Mouse (Mus musculus) intestine, embryonic 14.5 days (tissue): Measurements from ENCODE around the gene Xbp1. TPM values are rescaled to one million over a fixed set of nuclear protein-coding genes. Genes with fewer than 3 reads are reported as not detected.
"Not testable (repeated sequence)": the region's sequence is repeated elsewhere in the genome, so short reads cannot be mapped to it uniquely, and the experiment has no call there.

Experiments
- ATAC-seq: fragments of 200-750 bp; cut with Nextera tagmentation; replicated peaks from 2 replicates; pipeline ENCODE4 v1.8.0; 2017; ENCODE audit warnings: low read depth, moderate number of reproducible peaks, moderate TSS enrichment, moderate library complexity; ENCODE audit not compliant: low FRiP score, low TSS enrichment
- DNase-seq: peaks from one replicate; pipeline ENCODE4 v3.0.0-alpha.2; 2018; ENCODE audit warnings: low spot score
- H3K27ac ChIP-seq: fragments of 300-500 bp; sonication (generic); 2 replicates; pipeline ENCODE4 v1.5.1; 2014; ENCODE audit warnings: low read depth, mild to moderate bottlenecking, control low read depth
- H3K27me3 ChIP-seq: fragments of 300-500 bp; sonication (generic); replicated peaks from 2 replicates; pipeline ENCODE4 v1.6.1; 2014; ENCODE audit warnings: low read length, control low read depth; ENCODE audit not compliant: control insufficient read depth, insufficient read depth
- H3K36me3 ChIP-seq: fragments of 300-500 bp; sonication (generic); 2 replicates; pipeline ENCODE4 v1.6.1; 2014; ENCODE audit warnings: low read length, control low read depth; ENCODE audit not compliant: control insufficient read depth, insufficient read depth
- H3K4me1 ChIP-seq: fragments of 300-500 bp; sonication (generic); replicated peaks from 2 replicates; pipeline ENCODE4 v1.6.1; 2014; ENCODE audit warnings: low read length, control low read depth, mixed read lengths; ENCODE audit not compliant: control insufficient read depth, insufficient read depth
- H3K4me2 ChIP-seq: fragments of 300-500 bp; sonication (generic); 2 replicates; pipeline ENCODE4 v1.6.1; 2014; ENCODE audit warnings: low read length
- H3K4me3 ChIP-seq: fragments of 300-500 bp; sonication (generic); 2 replicates; pipeline ENCODE4 v1.5.1; 2014; ENCODE audit warnings: low read depth, low read length, control low read depth, mixed read lengths
- H3K9ac ChIP-seq: fragments of 300-500 bp; sonication (generic); 2 replicates; pipeline ENCODE4 v1.6.1; 2014; ENCODE audit warnings: mild to moderate bottlenecking, low read length
- H3K9me3 ChIP-seq: fragments of 300-500 bp; sonication (generic); 2 replicates; pipeline ENCODE4 v1.6.1; 2016; ENCODE audit warnings: low read length, control low read depth; ENCODE audit not compliant: control insufficient read depth
- WGBS: fragments of 180-500 bp; shearing (Covaris S2); extraction: QIAGEN DNeasy Blood & Tissue Kit; methylation state at CpG from one replicate; pipeline ENCODE4 v1.1.7; 2014; 5-methylcytosine and 5-hydroxymethylcytosine counted together
- polyA plus RNA-seq: library from polyadenylated mRNA; unstranded; fragments of >200 nt; fragmentation: Nextera tagmentation; extraction: Ambion mirVana; gene quantifications from 2 replicates; pipeline ENCODE4 v1.2.1, GENCODE M21; 2014

Xbp1 gene
- polyA plus RNA-seq, 1 experiment from 2014 or later, result 202 TPM

GRCm38 (mm10) chr11:5489433-5489832 lies 31.0 kb upstream of the Xbp1 start:
- H3K9me3 ChIP-seq, DNase-seq, H3K4me1 ChIP-seq, H3K27ac ChIP-seq, H3K4me2 ChIP-seq, H3K4me3 ChIP-seq, H3K36me3 ChIP-seq, H3K27me3 ChIP-seq, H3K9ac ChIP-seq, ATAC-seq: not testable (repeated sequence)
- WGBS, result 86% methylated on average over 10 of the region's 10 CpGs

- ATAC-seq, result no peak
- no peak overlapping the region for H3K27ac ChIP-seq
- no peak for DNase-seq
Measured at GRCm38 (mm10) chr11:5490989-5491656, 29.3 kb upstream of the Xbp1 start.

DNA sequence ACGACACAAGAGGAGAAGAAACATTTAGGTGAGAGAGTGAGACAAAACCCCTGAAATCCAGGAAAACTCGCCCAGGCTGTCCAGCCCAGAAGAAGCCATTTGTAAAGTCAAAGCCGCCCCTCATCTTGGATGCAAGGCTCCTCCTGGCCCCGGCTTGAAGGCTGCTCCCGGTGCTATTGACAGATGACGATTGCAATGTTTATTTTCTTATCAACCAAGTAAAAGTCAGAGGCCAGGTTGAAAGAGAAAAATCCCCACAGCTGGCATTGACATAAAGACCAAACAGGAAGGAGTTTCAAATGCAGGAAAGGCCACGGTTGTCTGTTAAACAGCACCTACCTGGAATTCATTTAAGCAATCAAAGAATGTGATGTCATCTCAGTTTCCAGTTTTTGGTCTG lies 28.5 kb upstream of the Xbp1 start:
- 39% methylated on average over 7 of the region's 7 CpGs for WGBS
- Histone ChIP-seq H3K9me3 (no peaks in the 10 kb centered on the region), H3K27me3 (no peaks in the 10 kb centered on the region), H3K4me1 (no peaks in the 10 kb centered on the region), H3K9ac (no peak overlapping the region), H3K27ac (no peak overlapping the region), H3K36me3 (no peaks in the 10 kb centered on the region), H3K4me2 (no peak overlapping the region), H3K4me3 (no peak overlapping the region)
- DNase-seq, result no peak
- ATAC-seq, result no peak

More at GRCm38 (mm10) chr11:5490989-5491656, 29.3 kb upstream of the Xbp1 start:
- H3K4me2 ChIP-seq, result no peak overlapping the region
- H3K9me3 ChIP-seq, result no peaks in the 10 kb centered on the region
- WGBS, result 80% methylated on average over 10 of the region's 10 CpGs
- no peaks in the 10 kb centered on the region for H3K27me3 ChIP-seq
- no peaks in the 10 kb centered on the region for H3K36me3 ChIP-seq
- H3K9ac ChIP-seq, result no peak overlapping the region
- H3K4me3 ChIP-seq, result no peak overlapping the region
- H3K4me1 ChIP-seq, result no peaks in the 10 kb centered on the region

- no peak overlapping the region for H3K4me3 ChIP-seq
- no peak overlapping the region for H3K4me2 ChIP-seq
- no peak overlapping the region for H3K27ac ChIP-seq
- H3K36me3 ChIP-seq, result no peaks in the 10 kb centered on the region
- DNase-seq (no peak), ATAC-seq (no peak)
- H3K4me1 ChIP-seq, result no peaks in the 10 kb centered on the region
- no peaks in the 10 kb centered on the region for H3K9me3 ChIP-seq
- H3K27me3 ChIP-seq, result no peaks in the 10 kb centered on the region
- 58% methylated on average over 2 of the region's 2 CpGs for WGBS
- no peak overlapping the region for H3K9ac ChIP-seq
Measured at GRCm38 (mm10) chr11:5493869-5494268, 26.6 kb upstream of the Xbp1 start.

- Histone ChIP-seq H3K36me3 (no peaks in the 10 kb centered on the region), H3K27me3 (no peaks in the 10 kb centered on the region), H3K4me1 (no peaks in the 10 kb centered on the region), H3K27ac (no peak overlapping the region), H3K4me2 (no peak overlapping the region), H3K4me3 (no peak overlapping the region), H3K9ac (no peak overlapping the region), H3K9me3 (no peaks in the 10 kb centered on the region)
- DNase-seq, result no peak
- WGBS, result 77% methylated on average over 12 of the region's 12 CpGs
- no peak for ATAC-seq
Measured at GRCm38 (mm10) chr11:5495286-5495832, 25.1 kb upstream of the Xbp1 start.

GRCm38 (mm10) chr11:5495906-5496305 lies 24.6 kb upstream of the Xbp1 start:
- Histone ChIP-seq H3K4me2 (no peak overlapping the region), H3K4me3 (no peak overlapping the region), H3K36me3 (no peaks in the 10 kb centered on the region), H3K4me1 (no peaks in the 10 kb centered on the region), H3K9ac (no peak overlapping the region), H3K27me3 (no peaks in the 10 kb centered on the region), H3K9me3 (no peaks in the 10 kb centered on the region), H3K27ac (no peak overlapping the region)
- DNase-seq, result no peak
- WGBS, result 82% methylated on average over 5 of the region's 5 CpGs
- ATAC-seq, result no peak

- no peak overlapping the region for H3K4me2 ChIP-seq
- H3K4me3 ChIP-seq, result no peak overlapping the region
- DNase-seq, result no peak
- ATAC-seq, result no peak
- no peaks in the 10 kb centered on the region for H3K36me3 ChIP-seq
- WGBS, result 93% methylated on average over 13 of the region's 13 CpGs
- no peak overlapping the region for H3K27ac ChIP-seq
- H3K4me1 ChIP-seq, result no peaks in the 10 kb centered on the region
- no peaks in the 10 kb centered on the region for H3K27me3 ChIP-seq
- H3K9ac ChIP-seq, result no peak overlapping the region
- no peaks in the 10 kb centered on the region for H3K9me3 ChIP-seq
Measured at GRCm38 (mm10) chr11:5496559-5497248, 23.8 kb upstream of the Xbp1 start.

DNA sequence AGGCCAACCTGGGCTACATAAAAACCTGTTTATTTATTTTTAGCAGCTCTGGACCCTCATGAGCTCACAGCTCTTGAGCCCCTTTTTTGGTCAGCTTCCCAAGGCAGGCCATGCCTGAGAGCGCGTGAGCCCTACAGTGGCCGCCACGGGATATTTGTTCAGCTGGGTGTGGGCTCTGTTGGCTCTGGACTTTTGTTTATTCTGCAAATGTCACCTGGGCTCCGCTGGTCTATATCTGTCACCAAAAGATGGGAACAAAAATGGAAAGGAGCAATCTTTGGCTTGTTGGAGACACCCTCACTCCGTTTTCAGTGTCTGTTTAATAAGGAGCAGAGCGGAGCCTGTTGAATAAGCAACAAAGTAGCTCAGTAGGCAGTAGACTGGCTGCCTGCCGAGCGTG lies 22.0 kb upstream of the Xbp1 start:
- Histone ChIP-seq H3K4me2 (no peak overlapping the region), H3K27ac (no peak overlapping the region), H3K9me3 (no peaks in the 10 kb centered on the region), H3K27me3 (no peaks in the 10 kb centered on the region), H3K4me1 (no peaks in the 10 kb centered on the region), H3K36me3 (no peaks in the 10 kb centered on the region), H3K9ac (no peak overlapping the region), H3K4me3 (no peak overlapping the region)
- WGBS, result 73% methylated on average over 9 of the region's 9 CpGs
- ATAC-seq (no peak), DNase-seq (no peak)
